Mouse (Mus musculus): ENCODE results near the gene Slc25a21. TPM values are rescaled to one million over a fixed set of nuclear protein-coding genes. Genes with fewer than 3 reads are reported as not detected.
A peak's percentile ranks its signal among the peaks of the same experiment; 100 is the strongest.

Slc25a21 gene
- polyA plus RNA-seq, 1 experiment from 2014 or later, result 0.19 TPM

DNA sequence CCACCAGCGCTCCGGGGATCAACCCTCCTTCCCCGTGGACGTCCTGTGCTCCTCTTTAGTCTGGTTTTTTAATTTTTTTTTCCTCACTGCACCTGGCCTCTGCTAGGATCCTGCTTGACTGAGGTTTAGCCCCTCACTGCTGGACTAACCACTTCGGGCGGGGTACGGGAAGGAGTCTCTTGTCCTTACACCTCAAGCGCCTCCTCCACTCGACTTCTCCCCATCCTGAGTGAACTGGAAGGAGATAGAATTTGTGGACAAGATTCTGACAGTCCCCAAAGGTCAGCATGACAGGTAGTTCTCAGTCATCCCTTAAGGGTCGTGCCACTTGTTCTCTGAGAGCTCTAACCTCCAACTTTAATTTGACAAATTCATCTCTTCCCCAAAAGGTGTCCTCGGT lies 502.3 kb downstream of the Slc25a21 start:
- Histone ChIP-seq H3K27ac (ENCODE audit: low read depth) (no peak overlapping the region), H3K4me1 (replicated peaks; ENCODE audit: control insufficient read depth, insufficient read depth, low read length) (peaks cover 8% of the 10 kb centered on the region; the same call in 1 of the 2 replicates), H3K4me2 (ENCODE audit: low read length) (peak overlapping the region; percentile 48), H3K27me3 (replicated peaks; ENCODE audit: control insufficient read depth, insufficient read depth, low read length) (peaks cover 99% of the 10 kb centered on the region), H3K36me3 (ENCODE audit: control insufficient read depth, insufficient read depth, low read length) (no peaks in the 10 kb centered on the region), H3K9ac (ENCODE audit: low read length) (no peak overlapping the region), H3K4me3 (ENCODE audit: low read depth, low read length) (peak overlapping the region; percentile 33), H3K9me3 (ENCODE audit: control insufficient read depth, low read length) (no peaks in the 10 kb centered on the region)
- no peak for DNase-seq (ENCODE audit: low spot score)
- ATAC-seq (replicated peaks; ENCODE audit: low FRiP score, low TSS enrichment, low read depth), result no peak
- WGBS, result 2% methylated on average over 11 of the region's 11 CpGs

DNA sequence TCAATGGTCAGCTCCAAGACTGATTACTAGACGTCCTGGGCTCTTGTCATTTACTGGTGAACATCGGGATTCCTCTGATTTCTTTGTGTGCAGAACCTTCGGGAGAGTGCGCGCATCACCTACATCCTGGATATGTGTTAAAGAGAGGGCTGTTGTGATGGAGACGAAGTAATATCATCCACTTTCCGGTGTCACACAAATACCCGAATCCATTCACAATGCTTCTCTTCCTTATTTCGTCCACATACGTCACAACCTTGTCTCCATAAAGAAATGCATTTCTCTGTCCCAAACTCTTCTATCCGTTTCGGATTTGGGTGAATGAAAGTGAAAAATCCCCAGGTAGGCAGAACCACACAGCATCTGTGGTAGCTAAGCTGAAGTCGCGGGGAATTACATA lies 502.9 kb downstream of the Slc25a21 start:
- H3K4me1 ChIP-seq (replicated peaks; ENCODE audit: control insufficient read depth, insufficient read depth, low read length), result peaks cover 8% of the 10 kb centered on the region; the same call in 1 of the 2 replicates
- no peak for ATAC-seq (replicated peaks; ENCODE audit: low FRiP score, low TSS enrichment, low read depth)
- WGBS, result 4% methylated on average over 14 of the region's 14 CpGs

DNA sequence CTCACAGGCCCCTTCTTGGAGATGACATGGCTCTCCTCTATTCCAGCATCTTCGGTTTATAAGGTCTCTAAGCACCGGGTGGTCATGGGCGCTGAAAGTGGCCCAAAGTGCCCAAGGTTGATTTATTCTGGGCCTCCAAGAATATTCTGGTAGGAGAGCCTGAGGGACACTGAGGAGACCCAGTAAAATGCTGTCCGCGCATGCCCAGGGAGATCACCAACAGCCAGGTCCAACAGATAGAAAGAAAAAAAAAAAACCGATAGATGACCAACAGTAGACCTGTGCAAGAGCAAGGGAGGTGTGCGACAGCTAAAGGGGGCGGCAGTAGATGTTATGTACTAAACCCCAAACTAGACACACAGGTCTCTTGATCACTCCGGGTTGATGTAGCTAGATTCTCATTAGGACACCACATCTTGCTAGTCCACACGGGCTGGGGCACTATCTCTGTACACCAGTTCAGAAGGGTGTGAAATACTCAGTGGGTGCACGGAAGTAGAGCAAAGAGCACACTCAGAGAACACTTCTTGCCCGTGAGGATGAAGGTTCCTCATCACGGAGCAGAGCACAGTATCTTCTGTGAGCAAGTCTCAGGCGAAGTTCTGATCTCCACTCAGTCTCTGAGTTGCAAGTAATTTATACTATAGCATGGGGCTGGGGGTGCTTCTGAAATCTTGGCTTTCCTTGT lies 503.7 kb downstream of the Slc25a21 start:
- peaks cover 8% of the 10 kb centered on the region; the same call in 1 of the 2 replicates for H3K4me1 ChIP-seq (replicated peaks; ENCODE audit: control insufficient read depth, insufficient read depth, low read length)
- DNase-seq (ENCODE audit: low spot score), result no peak
- H3K9me3 ChIP-seq (ENCODE audit: control insufficient read depth, low read length), result no peaks in the 10 kb centered on the region
- H3K4me3 ChIP-seq (ENCODE audit: low read depth, low read length), result no peak overlapping the region
- H3K9ac ChIP-seq (ENCODE audit: low read length), result no peak overlapping the region
- WGBS, result 5% methylated on average over 14 of the region's 14 CpGs
- H3K27ac ChIP-seq (ENCODE audit: low read depth), result no peak overlapping the region
- peaks cover 100% of the 10 kb centered on the region for H3K27me3 ChIP-seq (replicated peaks; ENCODE audit: control insufficient read depth, insufficient read depth, low read length)
- no peak for ATAC-seq (replicated peaks; ENCODE audit: low FRiP score, low TSS enrichment, low read depth)
- H3K36me3 ChIP-seq (ENCODE audit: control insufficient read depth, insufficient read depth, low read length), result no peaks in the 10 kb centered on the region
- no peak overlapping the region for H3K4me2 ChIP-seq (ENCODE audit: low read length)

More for the DNA sequence above, 502.9 kb downstream of the Slc25a21 start:
- Histone ChIP-seq H3K36me3 (ENCODE audit: control insufficient read depth, insufficient read depth, low read length) (no peaks in the 10 kb centered on the region), H3K4me3 (ENCODE audit: low read depth, low read length) (no peak overlapping the region), H3K9ac (ENCODE audit: low read length) (no peak overlapping the region), H3K9me3 (ENCODE audit: control insufficient read depth, low read length) (no peaks in the 10 kb centered on the region), H3K4me2 (ENCODE audit: low read length) (no peak overlapping the region), H3K27ac (ENCODE audit: low read depth) (no peak overlapping the region), H3K27me3 (replicated peaks; ENCODE audit: control insufficient read depth, insufficient read depth, low read length) (peaks cover 99% of the 10 kb centered on the region)
- no peak for DNase-seq (ENCODE audit: low spot score)

DNA sequence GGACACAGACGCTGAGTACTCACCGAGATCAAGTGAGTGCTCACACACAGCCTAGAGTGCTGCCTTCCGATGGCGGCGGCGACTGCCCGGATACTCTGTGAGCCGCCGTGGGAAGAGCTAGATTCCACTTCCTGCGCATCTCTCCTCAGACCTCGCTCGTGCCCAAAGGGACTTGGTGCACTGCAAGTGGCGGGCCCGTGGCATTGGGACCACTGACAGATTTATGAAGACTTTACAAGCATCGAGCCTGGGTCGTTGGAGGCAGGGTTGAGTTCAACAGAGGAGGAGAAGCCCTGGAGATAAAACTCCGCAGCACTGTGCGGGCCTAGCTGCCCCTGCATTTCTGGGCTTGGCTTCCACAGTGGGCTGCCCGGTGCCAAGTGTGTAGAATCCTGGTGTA lies 504.7 kb downstream of the Slc25a21 start:
- no peak overlapping the region for H3K27ac ChIP-seq (ENCODE audit: low read depth)
- 6% methylated on average over 19 of the region's 19 CpGs for WGBS
- no peak overlapping the region for H3K4me3 ChIP-seq (ENCODE audit: low read depth, low read length)
- H3K36me3 ChIP-seq (ENCODE audit: control insufficient read depth, insufficient read depth, low read length), result no peaks in the 10 kb centered on the region
- H3K4me2 ChIP-seq (ENCODE audit: low read length), result no peak overlapping the region
- H3K9ac ChIP-seq (ENCODE audit: low read length), result no peak overlapping the region
- peaks cover 100% of the 10 kb centered on the region for H3K27me3 ChIP-seq (replicated peaks; ENCODE audit: control insufficient read depth, insufficient read depth, low read length)
- H3K9me3 ChIP-seq (ENCODE audit: control insufficient read depth, low read length), result no peaks in the 10 kb centered on the region
- DNase-seq (ENCODE audit: low spot score) (peak; percentile 72), ATAC-seq (replicated peaks; ENCODE audit: low FRiP score, low TSS enrichment, low read depth) (no peak)
- peaks cover 8% of the 10 kb centered on the region; the same call in 1 of the 2 replicates for H3K4me1 ChIP-seq (replicated peaks; ENCODE audit: control insufficient read depth, insufficient read depth, low read length)

DNA sequence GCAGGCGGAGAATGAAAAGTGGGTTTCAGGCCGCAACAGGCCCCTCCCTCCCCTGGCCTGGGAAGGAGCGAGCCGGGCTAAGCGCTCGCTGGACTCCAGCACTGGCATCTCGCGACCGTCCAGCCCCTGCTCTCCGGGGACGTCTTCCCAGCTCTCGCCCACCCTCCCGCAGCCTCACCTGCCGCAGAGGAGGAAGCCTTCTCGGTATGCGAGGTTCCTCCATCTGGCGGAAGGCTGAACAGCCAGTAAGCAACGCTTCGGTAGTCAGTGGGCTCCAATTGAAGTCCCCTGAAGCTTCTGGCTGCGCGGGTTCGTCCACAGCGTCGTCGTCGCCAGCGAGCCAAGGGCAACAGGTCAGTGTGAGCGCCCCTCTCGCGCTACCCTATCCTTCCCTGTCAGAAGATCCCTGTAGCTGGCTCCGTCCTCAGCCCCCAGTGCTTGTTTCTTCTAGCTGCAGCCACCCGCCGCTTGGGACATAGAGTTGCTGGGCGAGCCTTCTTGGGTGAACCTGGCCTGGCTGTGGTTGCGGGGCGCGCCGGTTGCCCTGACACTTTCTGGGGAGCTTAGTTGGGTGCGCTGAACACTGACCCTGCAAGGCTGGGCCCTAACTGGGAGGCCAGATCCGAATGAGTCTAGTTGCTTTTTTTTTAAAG lies 505.7 kb downstream of the Slc25a21 start, which contains the start of gene Pax9:
Pax9 (plus strand) TSS at position 341 of the 653 bp plus-strand sequence.
- Histone ChIP-seq H3K27ac (ENCODE audit: low read depth) (no peak within 1 kb of the TSS), H3K4me1 (replicated peaks; ENCODE audit: control insufficient read depth, insufficient read depth, low read length) (peaks cover 6% of the 10 kb centered on the region; the same call in 1 of the 2 replicates), H3K27me3 (replicated peaks; ENCODE audit: control insufficient read depth, insufficient read depth, low read length) (peaks cover 100% of the 10 kb centered on the region), H3K9me3 (ENCODE audit: control insufficient read depth, low read length) (no peaks in the 10 kb centered on the region), H3K9ac (ENCODE audit: low read length) (no peak within 1 kb of the TSS), H3K4me2 (ENCODE audit: low read length) (peak within 1 kb of the TSS; percentile 16; the same call in 1 of the 2 replicates), H3K36me3 (ENCODE audit: control insufficient read depth, insufficient read depth, low read length) (no peaks in the 10 kb centered on the region), H3K4me3 (ENCODE audit: low read depth, low read length) (peak within 1 kb of the TSS; percentile 11)
- no peak for ATAC-seq (replicated peaks; ENCODE audit: low FRiP score, low TSS enrichment, low read depth)
- DNase-seq (ENCODE audit: low spot score), result peak; percentile 72
- 2% methylated on average over 40 of the region's 40 CpGs for WGBS

DNA sequence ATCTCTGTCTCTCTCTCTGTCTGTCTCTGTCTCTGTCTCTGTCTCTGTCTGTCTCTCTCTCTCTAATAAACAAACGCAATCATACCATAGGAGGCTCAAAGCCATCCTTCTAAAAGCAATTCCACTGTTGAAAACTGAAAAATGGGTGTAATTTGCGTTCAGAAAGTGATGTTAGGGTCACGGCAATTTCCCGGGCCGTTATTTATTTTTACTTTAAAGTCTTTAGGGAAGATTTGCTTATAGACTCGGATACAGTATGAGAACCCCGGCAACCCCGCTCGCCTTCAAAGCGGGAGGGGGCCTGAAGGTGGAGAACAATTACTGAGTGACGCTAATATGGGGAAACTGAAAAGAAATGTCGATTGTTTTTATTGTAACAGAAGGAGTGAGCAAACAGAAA lies 506.3 kb downstream of the Slc25a21 start:
- ATAC-seq (replicated peaks; ENCODE audit: low FRiP score, low TSS enrichment, low read depth) (no peak), DNase-seq (ENCODE audit: low spot score) (peak; percentile 68)
- Histone ChIP-seq H3K9ac (ENCODE audit: low read length) (no peak overlapping the region), H3K27me3 (replicated peaks; ENCODE audit: control insufficient read depth, insufficient read depth, low read length) (peaks cover 100% of the 10 kb centered on the region), H3K4me2 (ENCODE audit: low read length) (no peak overlapping the region), H3K27ac (ENCODE audit: low read depth) (no peak overlapping the region), H3K36me3 (ENCODE audit: control insufficient read depth, insufficient read depth, low read length) (no peaks in the 10 kb centered on the region), H3K4me3 (ENCODE audit: low read depth, low read length) (peak overlapping the region; percentile 11), H3K4me1 (replicated peaks; ENCODE audit: control insufficient read depth, insufficient read depth, low read length) (peaks cover 6% of the 10 kb centered on the region; the same call in 1 of the 2 replicates), H3K9me3 (ENCODE audit: control insufficient read depth, low read length) (no peaks in the 10 kb centered on the region)
- WGBS, result 2% methylated on average over 12 of the region's 12 CpGs

- H3K27me3 ChIP-seq (replicated peaks; ENCODE audit: control insufficient read depth, insufficient read depth, low read length), result peaks cover 100% of the 10 kb centered on the region
- DNase-seq (ENCODE audit: low spot score), result peak; percentile 66
- H3K27ac ChIP-seq (ENCODE audit: low read depth), result no peak overlapping the region
- no peak overlapping the region for H3K4me3 ChIP-seq (ENCODE audit: low read depth, low read length)
- no peaks in the 10 kb centered on the region for H3K36me3 ChIP-seq (ENCODE audit: control insufficient read depth, insufficient read depth, low read length)
- WGBS, result under 1% methylated on average over 16 of the region's 16 CpGs
- no peak for ATAC-seq (replicated peaks; ENCODE audit: low FRiP score, low TSS enrichment, low read depth)
- no peak overlapping the region for H3K9ac ChIP-seq (ENCODE audit: low read length)
- H3K4me1 ChIP-seq (replicated peaks; ENCODE audit: control insufficient read depth, insufficient read depth, low read length), result 0 out of 2 replicates have a peak, but pooled peaks cover 6% of the 10 kb centered on the region
- no peaks in the 10 kb centered on the region for H3K9me3 ChIP-seq (ENCODE audit: control insufficient read depth, low read length)
- H3K4me2 ChIP-seq (ENCODE audit: low read length), result no peak overlapping the region
Observed at GRCm38 (mm10) chr12:56690366-56690765, 506.9 kb downstream of the Slc25a21 start.

DNA sequence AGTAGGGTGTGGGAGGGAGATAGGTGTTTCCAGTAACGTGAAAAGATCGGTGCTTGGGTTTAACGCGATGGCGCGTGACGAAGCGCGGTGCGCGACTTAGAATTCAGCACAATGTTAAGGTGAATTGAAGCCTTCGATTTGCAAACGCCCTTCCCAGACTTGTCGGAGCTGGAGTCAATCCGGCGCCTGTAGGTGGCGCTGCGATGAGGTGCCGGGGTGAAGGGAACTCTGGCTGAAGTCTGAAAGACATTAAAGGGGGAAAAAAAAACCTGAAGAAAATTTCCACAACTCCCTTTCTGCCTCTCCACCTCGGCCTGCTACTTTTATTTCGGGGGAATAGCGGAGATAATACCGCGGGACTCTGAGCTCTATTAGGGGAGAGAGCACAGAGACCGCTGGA lies 507.5 kb downstream of the Slc25a21 start:
- peaks cover 100% of the 10 kb centered on the region for H3K27me3 ChIP-seq (replicated peaks; ENCODE audit: control insufficient read depth, insufficient read depth, low read length)
- H3K4me2 ChIP-seq (ENCODE audit: low read length), result no peak overlapping the region
- peak; percentile 86 for DNase-seq (ENCODE audit: low spot score)
- 1% methylated on average over 25 of the region's 25 CpGs for WGBS
- H3K4me3 ChIP-seq (ENCODE audit: low read depth, low read length), result no peak overlapping the region
- no peak overlapping the region for H3K27ac ChIP-seq (ENCODE audit: low read depth)
- no peaks in the 10 kb centered on the region for H3K9me3 ChIP-seq (ENCODE audit: control insufficient read depth, low read length)
- H3K36me3 ChIP-seq (ENCODE audit: control insufficient read depth, insufficient read depth, low read length), result no peaks in the 10 kb centered on the region
- ATAC-seq (replicated peaks; ENCODE audit: low FRiP score, low TSS enrichment, low read depth), result no peak
- H3K9ac ChIP-seq (ENCODE audit: low read length), result no peak overlapping the region
- 0 out of 2 replicates have a peak, but pooled peaks cover 3% of the 10 kb centered on the region for H3K4me1 ChIP-seq (replicated peaks; ENCODE audit: control insufficient read depth, insufficient read depth, low read length)

All from intestine, embryonic 14.5 days (tissue).